Mouse (Mus musculus) embryonic facial prominence, embryonic 15.5 days (tissue): ENCODE results near the gene 4933424G06Rik. TPM values are rescaled to one million over a fixed set of nuclear protein-coding genes. Genes with fewer than 3 reads are reported as not detected.

Experiments
- ATAC-seq: fragments of 200-750 bp; cut with Nextera tagmentation; 2 replicates; pipeline ENCODE4 v1.8.0; 2017; ENCODE audit warnings: low read depth, moderate TSS enrichment; ENCODE audit not compliant: insufficient number of reproducible peaks, low FRiP score, low TSS enrichment
- H3K27ac ChIP-seq: fragments of 300-500 bp; sonication (generic); replicated peaks from 2 replicates; pipeline ENCODE4 v1.5.1; 2015; ENCODE audit warnings: mild to moderate bottlenecking, inconsistent platforms
- H3K27me3 ChIP-seq: fragments of 300-500 bp; sonication (generic); 2 replicates; pipeline ENCODE4 v1.6.1; 2015; ENCODE audit warnings: inconsistent platforms
- H3K36me3 ChIP-seq: fragments of 300-500 bp; sonication (generic); 2 replicates; pipeline ENCODE4 v1.6.1; 2015; ENCODE audit warnings: mild to moderate bottlenecking, inconsistent platforms
- H3K4me1 ChIP-seq: fragments of 300-500 bp; sonication (generic); 2 replicates; pipeline ENCODE4 v1.6.1; 2015; ENCODE audit warnings: inconsistent platforms
- H3K4me2 ChIP-seq: fragments of 300-500 bp; sonication (generic); replicated peaks from 2 replicates; pipeline ENCODE4 v1.6.1; 2015; ENCODE audit warnings: mild to moderate bottlenecking, inconsistent platforms
- H3K4me3 ChIP-seq: fragments of 300-500 bp; sonication (generic); replicated peaks from 2 replicates; pipeline ENCODE4 v1.5.1; 2015; ENCODE audit warnings: mild to moderate bottlenecking, inconsistent platforms
- H3K9ac ChIP-seq: fragments of 300-500 bp; sonication (generic); 2 replicates; pipeline ENCODE4 v1.6.1; 2015; ENCODE audit warnings: inconsistent platforms
- H3K9me3 ChIP-seq: fragments of 300-500 bp; sonication (generic); replicated peaks from 2 replicates; pipeline ENCODE4 v1.6.1; 2016; ENCODE audit warnings: inconsistent platforms
- WGBS: fragments of 180-500 bp; shearing (Covaris S2); methylation state at CpG from one replicate; pipeline ENCODE4 v1.1.7; 2015; 5-methylcytosine and 5-hydroxymethylcytosine counted together
- polyA plus RNA-seq: library from polyadenylated mRNA; unstranded; fragments of >200 nt; fragmentation: Nextera tagmentation; extraction: Ambion mirVana; gene quantifications from 2 replicates; pipeline ENCODE4 v1.2.1, GENCODE M21; 2015

The 4933424G06Rik gene
- polyA plus RNA-seq, 1 experiment from 2014 or later = 0.44 TPM

DNA sequence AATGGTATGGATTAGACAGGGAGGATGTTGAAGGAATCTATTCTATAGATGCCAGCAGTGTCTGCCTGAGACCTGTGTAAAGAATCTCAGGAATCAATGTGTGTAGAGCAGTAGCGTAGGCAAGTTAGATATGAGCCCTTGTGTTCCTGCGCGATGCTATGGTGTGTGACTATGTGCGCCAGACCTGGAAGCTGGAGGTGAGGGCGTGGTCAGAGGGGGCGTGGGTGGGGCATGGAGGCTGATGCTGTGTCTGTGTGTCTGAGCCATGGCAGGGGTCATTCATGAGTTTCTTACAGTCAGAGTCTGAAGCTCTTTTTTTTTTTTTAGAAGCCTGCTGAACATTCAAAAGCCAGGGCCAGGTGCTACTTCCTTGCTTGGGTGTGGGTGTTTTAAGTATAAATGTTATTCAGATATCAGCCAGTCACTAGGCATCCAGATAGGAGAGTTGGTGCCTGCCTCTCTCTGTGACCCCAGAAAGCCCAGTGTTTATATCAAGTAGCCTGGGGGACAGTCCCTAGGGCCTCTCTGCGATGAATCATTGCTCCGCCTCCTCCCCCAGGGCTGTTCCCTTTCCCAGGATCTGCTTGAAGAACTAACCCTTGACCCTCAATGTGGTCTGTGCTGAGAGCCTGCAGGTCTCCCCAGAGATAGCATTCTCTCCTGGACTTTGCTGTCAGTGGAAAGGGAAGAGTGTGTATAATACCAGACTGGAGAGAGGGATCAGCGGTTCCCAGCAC is 62.4 kb downstream of the 4933424G06Rik start:
- H3K4me1 ChIP-seq = peaks cover 11% of the 10 kb centered on the region; the same call in 1 of the 2 replicates
- no peak; the same call in 1 of the 2 replicates for ATAC-seq
- H3K27me3 ChIP-seq = peaks cover 11% of the 10 kb centered on the region
- H3K9me3 ChIP-seq = no peaks in the 10 kb centered on the region
- no peaks in the 10 kb centered on the region for H3K36me3 ChIP-seq
- no peak overlapping the region for H3K4me3 ChIP-seq
- WGBS = 80% methylated on average over 9 of the region's 9 CpGs
- H3K9ac ChIP-seq = no peak overlapping the region
- no peak overlapping the region for H3K27ac ChIP-seq
- H3K4me2 ChIP-seq = no peak overlapping the region

DNA sequence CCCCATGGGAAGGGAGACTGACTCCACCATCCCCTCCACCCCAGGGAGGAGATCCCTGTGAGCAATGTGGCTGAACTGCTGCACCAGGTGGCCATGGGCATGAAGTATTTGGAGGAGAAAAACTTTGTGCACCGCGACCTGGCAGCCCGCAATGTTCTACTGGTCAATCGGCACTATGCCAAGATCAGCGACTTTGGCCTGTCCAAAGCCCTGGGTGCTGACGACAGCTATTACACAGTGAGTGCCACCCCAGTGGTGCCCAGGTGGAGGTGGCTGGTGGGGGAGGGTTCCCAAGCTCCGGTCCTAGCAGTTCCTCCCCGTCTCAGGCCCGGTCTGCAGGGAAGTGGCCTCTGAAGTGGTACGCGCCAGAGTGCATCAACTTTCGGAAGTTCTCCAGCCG is 70.8 kb downstream of the 4933424G06Rik start:
- Histone ChIP-seq H3K4me1 (peaks cover 10% of the 10 kb centered on the region; the same call in 1 of the 2 replicates), H3K4me2 (no peak overlapping the region), H3K27me3 (no peaks in the 10 kb centered on the region), H3K9me3 (no peaks in the 10 kb centered on the region), H3K36me3 (no peaks in the 10 kb centered on the region), H3K27ac (no peak overlapping the region), H3K4me3 (no peak overlapping the region), H3K9ac (no peak overlapping the region)
- WGBS = 89% methylated on average over 13 of the region's 13 CpGs
- ATAC-seq = no peak

DNA sequence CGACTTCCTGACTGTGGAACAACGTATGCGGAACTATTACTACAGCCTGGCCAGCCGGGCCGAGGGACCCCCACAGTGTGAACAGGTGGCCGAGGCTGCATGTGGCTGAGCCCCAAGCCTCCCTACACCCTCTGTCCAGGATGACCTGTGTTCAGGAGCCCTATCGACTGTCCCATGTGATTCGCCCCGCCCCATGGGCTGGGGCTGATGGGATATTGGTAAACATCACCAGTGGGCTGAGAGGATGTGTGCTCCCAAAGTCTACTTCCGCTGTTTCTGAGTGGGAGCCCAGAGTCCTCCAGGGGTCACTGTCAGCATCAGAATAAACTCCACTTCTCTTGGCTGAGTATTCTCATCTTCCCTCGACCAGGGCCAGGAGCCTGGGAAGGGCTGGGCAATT is 72.5 kb downstream of the 4933424G06Rik start:
- WGBS = 78% methylated on average over 11 of the region's 11 CpGs
- no peak for ATAC-seq
- no peak overlapping the region for H3K9ac ChIP-seq

DNA sequence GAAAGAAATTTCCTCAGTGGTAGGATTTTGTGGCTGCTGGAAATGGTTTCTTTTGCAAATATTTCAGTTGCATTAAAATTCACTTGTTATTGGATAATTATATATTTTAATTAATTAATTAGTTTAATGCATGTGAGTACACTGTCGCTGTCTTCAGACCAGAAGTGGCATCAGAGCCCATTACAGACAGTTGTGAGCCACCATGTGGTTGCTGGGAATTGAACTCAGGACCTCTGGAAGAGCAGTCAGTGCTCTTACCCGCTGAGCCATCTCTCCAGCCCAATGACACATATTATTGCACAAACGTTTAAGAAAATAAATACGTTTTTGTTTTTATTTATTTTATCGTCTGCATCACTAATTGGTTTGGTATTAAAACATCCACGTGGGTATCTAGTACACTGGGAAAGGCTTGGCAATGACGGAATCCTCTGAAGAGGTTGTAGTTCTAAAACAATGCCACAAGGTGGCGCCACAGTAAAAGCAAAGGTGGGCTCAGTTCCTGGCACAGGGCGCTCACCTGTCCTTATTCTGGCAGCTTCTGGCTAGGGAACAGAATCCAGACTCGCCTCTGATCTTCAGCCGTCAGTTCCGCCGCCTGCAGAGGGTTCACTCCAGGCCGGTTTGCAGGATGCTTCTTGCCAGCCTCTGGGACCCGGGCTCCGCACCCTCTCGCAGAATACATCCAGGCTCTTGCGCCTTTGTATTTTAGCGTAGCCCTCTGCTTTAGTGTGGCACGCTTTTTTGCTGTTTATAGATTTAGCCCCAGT is 74.6 kb downstream of the 4933424G06Rik start:
- H3K4me2 ChIP-seq = peak overlapping the region; percentile 95
- no peaks in the 10 kb centered on the region for H3K9me3 ChIP-seq
- peaks cover 10% of the 10 kb centered on the region; the same call in 1 of the 2 replicates for H3K4me1 ChIP-seq
- peak overlapping the region; percentile 44 for H3K4me3 ChIP-seq
- peak overlapping the region; percentile 37 for H3K9ac ChIP-seq
- WGBS = 2% methylated on average over 20 of the region's 20 CpGs
- peak; percentile 52; the same call in 1 of the 2 replicates for ATAC-seq
- no peaks in the 10 kb centered on the region for H3K36me3 ChIP-seq
- no peaks in the 10 kb centered on the region for H3K27me3 ChIP-seq
- no peak overlapping the region for H3K27ac ChIP-seq

More for the DNA sequence above, 72.5 kb downstream of the 4933424G06Rik start:
- Histone ChIP-seq H3K36me3 (no peaks in the 10 kb centered on the region), H3K27me3 (no peaks in the 10 kb centered on the region), H3K27ac (no peak overlapping the region), H3K4me1 (peaks cover 10% of the 10 kb centered on the region; the same call in 1 of the 2 replicates), H3K4me2 (no peak overlapping the region), H3K4me3 (no peak overlapping the region), H3K9me3 (no peaks in the 10 kb centered on the region)

DNA sequence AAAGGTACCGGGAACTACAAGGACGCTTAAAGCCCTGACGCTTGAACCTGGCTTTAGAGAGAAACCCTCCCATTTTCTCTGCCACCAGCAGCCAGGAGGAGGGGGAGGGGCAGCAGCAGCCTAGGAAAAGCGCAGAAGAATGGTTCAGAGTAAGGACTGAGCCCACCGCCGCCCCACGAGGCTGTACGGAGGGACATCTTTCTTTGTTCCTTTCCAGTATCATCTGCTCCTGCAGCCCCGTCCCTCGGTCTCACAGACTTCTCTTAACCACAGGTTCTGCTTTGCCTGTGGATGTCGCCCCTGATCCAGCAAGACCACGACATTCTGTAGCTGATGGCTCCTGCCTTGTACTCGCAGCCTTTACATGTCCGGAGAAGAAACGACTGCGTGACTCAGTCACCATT is 75.3 kb downstream of the 4933424G06Rik start:
- Histone ChIP-seq H3K36me3 (no peaks in the 10 kb centered on the region), H3K4me1 (peaks cover 10% of the 10 kb centered on the region; the same call in 1 of the 2 replicates), H3K4me2 (peak overlapping the region; percentile 95), H3K4me3 (peak overlapping the region; percentile 44), H3K9ac (peak overlapping the region; percentile 37; the same call in 1 of the 2 replicates), H3K27ac (no peak overlapping the region), H3K9me3 (no peaks in the 10 kb centered on the region), H3K27me3 (no peaks in the 10 kb centered on the region)
- no peak for ATAC-seq
- WGBS = 2% methylated on average over 16 of the region's 16 CpGs

DNA sequence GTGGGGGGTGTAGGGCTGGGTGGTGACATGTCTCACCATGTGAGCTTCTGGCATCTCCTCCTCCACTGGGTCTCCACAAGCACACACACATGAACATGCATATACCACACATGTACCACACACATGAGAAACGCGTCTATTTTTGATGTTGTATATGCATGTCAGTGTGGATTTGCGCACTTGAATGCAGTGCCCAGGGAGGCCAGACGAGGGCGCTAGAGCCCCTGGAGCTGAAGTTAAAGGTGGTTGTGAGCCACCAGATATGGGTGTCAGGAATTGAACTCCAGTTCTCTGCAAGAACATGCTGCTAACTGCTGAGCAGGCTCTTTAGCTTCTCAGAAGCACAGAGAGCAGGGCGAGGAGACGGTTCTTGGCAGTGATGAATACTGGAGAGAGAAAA is 76.4 kb downstream of the 4933424G06Rik start:
- H3K4me3 ChIP-seq = no peak overlapping the region
- no peak overlapping the region for H3K27ac ChIP-seq
- WGBS = 90% methylated on average over 7 of the region's 7 CpGs
- ATAC-seq = no peak
- no peaks in the 10 kb centered on the region for H3K27me3 ChIP-seq
- H3K4me2 ChIP-seq = no peak overlapping the region
- no peaks in the 10 kb centered on the region for H3K9me3 ChIP-seq
- peaks cover 10% of the 10 kb centered on the region; the same call in 1 of the 2 replicates for H3K4me1 ChIP-seq
- H3K36me3 ChIP-seq = peaks cover 8% of the 10 kb centered on the region; the same call in 1 of the 2 replicates
- no peak overlapping the region for H3K9ac ChIP-seq

DNA sequence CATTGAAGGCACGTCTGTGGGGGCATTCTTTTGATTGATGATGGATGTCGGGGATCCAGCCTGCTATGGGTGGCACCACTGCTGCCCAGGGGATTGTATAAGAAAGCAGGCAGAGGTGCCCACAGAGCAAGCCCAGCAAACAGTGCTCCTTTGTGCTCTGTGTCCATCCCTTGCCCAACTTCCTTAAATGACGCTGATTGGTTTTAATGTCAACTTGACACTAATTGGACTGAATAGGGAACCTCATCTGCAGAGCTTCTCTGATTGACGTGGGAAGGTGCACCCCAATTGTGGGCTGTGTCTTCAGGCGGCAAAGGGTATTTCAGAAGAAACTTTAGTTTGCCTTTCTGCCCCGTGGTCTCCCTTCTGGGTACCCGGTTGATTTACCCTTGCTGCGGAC is 79.5 kb downstream of the 4933424G06Rik start:
- H3K4me1 ChIP-seq = peaks cover 10% of the 10 kb centered on the region; the same call in 1 of the 2 replicates
- peaks cover 32% of the 10 kb centered on the region for H3K36me3 ChIP-seq
- no peaks in the 10 kb centered on the region for H3K27me3 ChIP-seq
- no peak overlapping the region for H3K4me2 ChIP-seq
- no peak for ATAC-seq
- no peaks in the 10 kb centered on the region for H3K9me3 ChIP-seq
- H3K9ac ChIP-seq = no peak overlapping the region
- 73% methylated on average over 8 of the region's 8 CpGs for WGBS
- H3K27ac ChIP-seq = no peak overlapping the region
- no peak overlapping the region for H3K4me3 ChIP-seq

DNA sequence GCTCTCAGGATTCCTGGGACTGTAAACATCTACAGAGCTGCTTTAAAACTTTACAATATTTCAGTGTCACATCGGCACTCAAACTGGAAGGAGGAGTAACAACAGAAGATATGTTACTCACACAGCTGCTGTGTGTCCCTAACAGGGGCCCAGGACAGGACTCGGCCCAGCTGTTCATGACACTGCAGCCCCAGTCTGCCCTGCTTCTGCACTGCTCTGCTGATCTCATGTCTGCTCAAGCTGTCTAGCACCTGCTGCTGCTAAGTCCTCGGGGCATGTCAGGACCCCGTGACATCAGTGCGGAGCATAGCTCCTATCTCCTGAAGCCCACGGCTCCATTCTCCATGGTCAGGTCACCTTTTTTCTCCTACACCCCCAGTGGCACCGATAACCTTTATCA is 86.8 kb downstream of the 4933424G06Rik start:
- 78% methylated on average over 7 of the region's 7 CpGs for WGBS
- peak; percentile 64 for ATAC-seq
- peaks cover 87% of the 10 kb centered on the region for H3K36me3 ChIP-seq

DNA sequence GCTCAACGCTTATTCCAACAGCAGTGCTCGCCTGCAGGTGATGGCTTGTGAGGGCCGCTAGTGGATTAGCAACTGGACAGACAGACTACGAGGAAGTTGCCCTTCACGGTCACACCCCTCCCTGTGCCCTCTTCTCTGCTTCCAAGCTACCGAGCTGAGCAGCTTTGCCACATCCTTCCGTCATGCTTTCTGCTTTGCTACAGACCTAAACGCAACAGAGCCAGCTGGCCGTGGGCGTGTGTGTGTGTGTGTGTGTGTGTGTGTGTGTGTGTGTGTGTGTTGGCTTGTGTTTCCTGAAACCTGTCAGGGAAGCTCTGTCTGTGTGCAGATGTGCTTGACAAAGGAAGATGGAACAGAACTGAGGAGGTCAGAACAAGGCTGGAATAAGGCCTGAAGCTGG is 87.5 kb downstream of the 4933424G06Rik start:
- H3K4me3 ChIP-seq = no peak overlapping the region
- ATAC-seq = no peak
- H3K36me3 ChIP-seq = peaks cover 89% of the 10 kb centered on the region
- no peaks in the 10 kb centered on the region for H3K27me3 ChIP-seq
- H3K9me3 ChIP-seq = no peaks in the 10 kb centered on the region
- no peaks in the 10 kb centered on the region for H3K4me1 ChIP-seq
- WGBS = 68% methylated on average over 10 of the region's 10 CpGs
- H3K27ac ChIP-seq = no peak overlapping the region
- H3K4me2 ChIP-seq = no peak overlapping the region
- H3K9ac ChIP-seq = no peak overlapping the region

More for the DNA sequence above, 86.8 kb downstream of the 4933424G06Rik start:
- H3K27ac ChIP-seq = no peak overlapping the region
- no peaks in the 10 kb centered on the region for H3K9me3 ChIP-seq
- H3K4me3 ChIP-seq = no peak overlapping the region
- H3K4me2 ChIP-seq = no peak overlapping the region
- no peaks in the 10 kb centered on the region for H3K4me1 ChIP-seq
- no peaks in the 10 kb centered on the region for H3K27me3 ChIP-seq
- H3K9ac ChIP-seq = no peak overlapping the region

DNA sequence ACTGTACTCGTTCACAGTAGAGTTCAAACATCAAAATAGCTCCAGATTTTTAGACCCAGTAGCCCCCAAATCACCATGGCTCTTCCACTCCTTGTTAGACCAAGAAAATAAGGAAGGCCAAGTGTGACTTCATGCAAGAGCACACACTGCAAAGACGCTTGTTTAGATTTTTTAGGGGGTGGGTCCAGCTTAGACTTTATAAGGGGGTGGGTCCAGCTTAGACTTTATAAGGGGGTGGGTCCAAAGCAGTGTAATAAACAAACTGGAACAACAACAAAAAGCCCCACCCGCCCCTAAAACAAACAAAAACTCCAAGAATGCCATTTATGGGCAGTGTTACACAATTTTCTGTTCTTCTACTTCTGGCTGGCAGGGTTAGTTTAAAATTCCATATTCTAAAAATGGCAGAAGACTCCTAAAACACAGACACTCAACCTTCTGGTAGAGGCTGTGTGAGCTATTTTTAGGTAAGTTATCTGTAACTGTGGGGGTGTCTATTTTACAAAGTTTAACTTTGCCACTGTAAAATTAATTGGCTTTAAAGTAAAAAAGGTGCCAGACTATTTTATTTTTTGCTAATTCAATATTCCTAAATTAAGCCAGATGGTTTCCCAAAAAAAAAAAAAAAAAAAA is 90.5 kb downstream of the 4933424G06Rik start:
- Histone ChIP-seq H3K27ac (no peak overlapping the region), H3K4me3 (no peak overlapping the region), H3K9ac (no peak overlapping the region), H3K4me1 (0 out of 2 replicates have a peak, but pooled peaks cover 6% of the 10 kb centered on the region), H3K36me3 (peaks cover 85% of the 10 kb centered on the region), H3K9me3 (no peaks in the 10 kb centered on the region), H3K27me3 (no peaks in the 10 kb centered on the region), H3K4me2 (no peak overlapping the region)
- no peak for ATAC-seq
- WGBS = 80% methylated on average over 3 of the region's 3 CpGs

DNA sequence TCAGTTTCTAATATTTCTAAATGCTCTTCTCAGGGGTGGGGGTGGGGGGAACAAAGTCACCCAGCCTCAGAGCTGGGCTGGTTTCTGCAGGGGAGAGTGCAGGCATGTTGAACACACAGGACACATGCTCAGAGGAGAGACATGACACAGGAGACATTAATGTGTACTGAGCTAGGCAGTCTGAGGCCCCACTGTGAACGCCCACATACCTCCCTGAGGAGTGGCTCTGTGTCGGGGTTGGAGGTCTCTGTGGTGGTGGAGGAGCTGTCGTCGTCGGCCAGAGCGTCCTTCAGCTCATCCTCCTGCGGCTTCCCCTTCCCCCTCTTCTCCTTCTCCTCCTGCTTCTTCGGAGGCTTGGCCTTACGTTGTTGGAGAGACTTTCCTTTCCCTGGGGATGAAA is 94.3 kb downstream of the 4933424G06Rik start:
- no peaks in the 10 kb centered on the region for H3K27me3 ChIP-seq
- no peaks in the 10 kb centered on the region for H3K9me3 ChIP-seq
- peaks cover 84% of the 10 kb centered on the region for H3K36me3 ChIP-seq
- 37% methylated on average over 9 of the region's 9 CpGs for WGBS
- no peak overlapping the region for H3K4me3 ChIP-seq
- ATAC-seq = no peak
- no peak overlapping the region for H3K4me2 ChIP-seq
- no peak overlapping the region for H3K27ac ChIP-seq
- H3K9ac ChIP-seq = no peak overlapping the region
- 0 out of 2 replicates have a peak, but pooled peaks cover 6% of the 10 kb centered on the region for H3K4me1 ChIP-seq
